Mouse (Mus musculus): Measurements from ENCODE around the gene Prdm16.

- TF ChIP-seq REST (IDR thresholded peaks at IDR 0.05; ENCODE audit: insufficient read depth, insufficient read length) = no peak
- no peak for TF ChIP-seq USF1 (IDR thresholded peaks at IDR 0.05; ENCODE audit: low read depth)
- no peak for TF ChIP-seq CEBPB (IDR thresholded peaks at IDR 0.05; ENCODE audit: insufficient read depth, poor library complexity, severe bottlenecking)
Measured at GRCm38 (mm10) chr4:154480143-154480542, 156.5 kb downstream of the Prdm16 start.

All from myocyte (in vitro differentiated cells).